ENCODE assay signal across 34 mouse cellular contexts in genomic region chr2:163537443-163537842, GRCm38 (mm10). TPM values are rescaled to one million over a fixed set of nuclear protein-coding genes. Genes with fewer than 3 reads are reported as not detected.
DNase-seq lines count a peak whose midpoint lies in the region; ATAC-seq and TF ChIP-seq lines count a peak whose summit lies in the region.
"Had no signal": no experiment of that assay in that cellular context is flagged by ENCODE, and none has a peak within 500 bp of the region (broad histone marks: within the 10 kb centered on the region; RNA-seq: fewer than 3 reads in every experiment).

No protein-coding gene starts in this region.

- no peaks in the 10 kb centered on the region for H3K4me1 ChIP-seq in kidney, embryonic 16.5 days (ENCODE audit: insufficient read depth, low read length)
- H3K4me1 ChIP-seq in liver, adult 2 months (ENCODE audit: control insufficient read depth, insufficient read depth, low read length) = peaks cover 29% of the 10 kb centered on the region
- H3K4me1 ChIP-seq in liver, embryonic 13.5 days (replicated peaks) = peaks cover 57% of the 10 kb centered on the region
- H3K4me1 ChIP-seq in midbrain, embryonic 15.5 days = peaks cover 5% of the 10 kb centered on the region; the same call in 1 of the 2 replicates

- no peak overlapping the region for H3K9ac ChIP-seq in kidney, embryonic 16.5 days (replicated peaks; ENCODE audit: low read length)
- peak overlapping the region; percentile 79 for H3K9ac ChIP-seq in liver, adult 2 months (ENCODE audit: low read depth, low read length)
- H3K9ac ChIP-seq in liver, embryonic 13.5 days = no peak overlapping the region
- H3K9ac ChIP-seq in midbrain, embryonic 15.5 days = no peak overlapping the region
- H3K9ac ChIP-seq: heart, embryonic 13.5 days; hindbrain, embryonic 14.5 days; lung, embryonic 15.5 days; neural tube, embryonic 13.5 days had no signal

- peak; percentile 57 for DNase-seq in kidney, adult 11 months
- peak; percentile 60 for DNase-seq in liver, adult 2 months (ENCODE audit: extremely low read depth, low read depth, low spot score)
- DNase-seq in liver = no peak
- DNase-seq in liver, embryonic 13.5 days = no peak
- DNase-seq in adrenal gland, adult 18-20 months (ENCODE audit: low spot score in 2 of 2) = no peak
- DNase-seq in cerebellum, postnatal 14 days = no peak
- DNase-seq: adrenal gland, postnatal 10 days; cerebellum, adult 11-12 months; cerebellum, adult 9-11 months; gastrocnemius, adult 2 months; gastrocnemius, postnatal 36 days; heart, adult 2 months; heart, postnatal 10 days; layer of hippocampus, postnatal 36 days; left cerebral cortex, postnatal 4 days had no signal

- H3K4me3 ChIP-seq in kidney, embryonic 16.5 days (ENCODE audit: low read length) = no peak overlapping the region
- H3K4me3 ChIP-seq in liver, adult 2 months (ENCODE audit: insufficient read depth, low read depth, low read length) = peak overlapping the region; percentile 33; the same call in 1 of the 2 replicates
- no peak overlapping the region for H3K4me3 ChIP-seq in liver, embryonic 13.5 days (replicated peaks)
- H3K4me3 ChIP-seq in midbrain, embryonic 15.5 days = no peak overlapping the region
- H3K4me3 ChIP-seq: erythroblast, embryonic 14.5 days; gastrocnemius, adult 2 months; heart, adult 2 months; heart, embryonic 13.5 days; lung, embryonic 15.5 days; midbrain, embryonic 10.5 days; myocyte; neural tube, embryonic 13.5 days had no signal

- H3K27me3 ChIP-seq in kidney, embryonic 16.5 days (ENCODE audit: insufficient read depth, low read length) = no peaks in the 10 kb centered on the region; the same call in 1 of the 2 replicates
- no peaks in the 10 kb centered on the region for H3K27me3 ChIP-seq in liver, adult 2 months (ENCODE audit: control insufficient read depth, insufficient read depth, low read length)
- 0 out of 2 replicates have a peak, but pooled peaks cover 3% of the 10 kb centered on the region for H3K27me3 ChIP-seq in liver, embryonic 13.5 days
- no peaks in the 10 kb centered on the region for H3K27me3 ChIP-seq in midbrain, embryonic 15.5 days (replicated peaks)
- H3K27me3 ChIP-seq: neural tube, embryonic 13.5 days had no signal

- H3K4me2 ChIP-seq in kidney, embryonic 16.5 days (replicated peaks; ENCODE audit: low read depth, low read length) = no peak overlapping the region
- H3K4me2 ChIP-seq in liver, embryonic 13.5 days = no peak overlapping the region
- no peak overlapping the region for H3K4me2 ChIP-seq in midbrain, embryonic 15.5 days
- H3K4me2 ChIP-seq: heart, embryonic 13.5 days; hindbrain, embryonic 14.5 days; lung, embryonic 15.5 days; neural tube, embryonic 13.5 days had no signal

- H3K79me2 ChIP-seq in liver, adult 2 months (ENCODE audit: control insufficient read depth, insufficient read depth, low read length) = peaks cover 8% of the 10 kb centered on the region; the same call in 1 of the 2 replicates

- TF ChIP-seq CTCF in liver, adult 2 months (IDR thresholded peaks at IDR 0.05; ENCODE audit: low read depth, low read length) = no peak

- ATAC-seq in kidney, embryonic 16.5 days (ENCODE audit: low FRiP score, low TSS enrichment) = no peak
- no peak for ATAC-seq in liver, embryonic 13.5 days (ENCODE audit: low read depth)
- ATAC-seq in midbrain, embryonic 15.5 days (replicated peaks) = no peak
- ATAC-seq: forebrain, embryonic 16.5 days; midbrain, embryonic 16.5 days had no signal

- no peak overlapping the region for H3K27ac ChIP-seq in kidney, embryonic 16.5 days (ENCODE audit: low read length)
- H3K27ac ChIP-seq in liver, adult 2 months (replicated peaks; ENCODE audit: insufficient read depth, low read depth, low read length) = peak overlapping the region; percentile 97
- H3K27ac ChIP-seq in liver, embryonic 13.5 days = peak overlapping the region; percentile 82
- no peak overlapping the region for H3K27ac ChIP-seq in midbrain, embryonic 15.5 days
- H3K27ac ChIP-seq: gastrocnemius, adult 2 months; heart, adult 2 months; heart, embryonic 13.5 days; hindbrain, embryonic 14.5 days; lung, embryonic 15.5 days; midbrain, embryonic 10.5 days; neural tube, embryonic 13.5 days had no signal

- H3K36me3 ChIP-seq in kidney, embryonic 16.5 days (ENCODE audit: insufficient read depth, low read length) = no peaks in the 10 kb centered on the region
- H3K36me3 ChIP-seq in liver, adult 2 months (ENCODE audit: control insufficient read depth, insufficient read depth, low read length) = peaks cover 12% of the 10 kb centered on the region
- H3K36me3 ChIP-seq in liver, embryonic 13.5 days = no peaks in the 10 kb centered on the region
- H3K36me3 ChIP-seq in midbrain, embryonic 15.5 days (replicated peaks) = no peaks in the 10 kb centered on the region
- H3K36me3 ChIP-seq: G1E; heart, embryonic 13.5 days; lung, embryonic 15.5 days; midbrain, embryonic 10.5 days; neural tube, embryonic 13.5 days had no signal

- no peaks in the 10 kb centered on the region for H3K9me3 ChIP-seq in kidney, embryonic 16.5 days (ENCODE audit: low read length)
- no peaks in the 10 kb centered on the region for H3K9me3 ChIP-seq in liver, embryonic 13.5 days (replicated peaks)
- H3K9me3 ChIP-seq in midbrain, embryonic 15.5 days = no peaks in the 10 kb centered on the region
- H3K9me3 ChIP-seq: G1E; heart, embryonic 13.5 days; lung, embryonic 15.5 days; midbrain, embryonic 10.5 days; neural tube, embryonic 13.5 days had no signal

- 69% methylated on average over 5 of the region's 5 CpGs for WGBS in kidney, embryonic 16.5 days
- 27% methylated on average over 5 of the region's 5 CpGs for WGBS in liver, adult 2 months
- 65% methylated on average over 5 of the region's 5 CpGs for WGBS in liver, embryonic 13.5 days (ENCODE audit: insufficient replicate concordance)
- 78% methylated on average over 5 of the region's 5 CpGs for WGBS in midbrain, embryonic 15.5 days

- no peak for TF ChIP-seq POLR2A in liver, adult 2 months (IDR thresholded peaks at IDR 0.05; ENCODE audit: extremely low read depth, insufficient read depth, low read length)

RNA-seq across cellular contexts. Expression of gene Hnf4a, which starts 30.8 kb away (rescaled TPM):
- 25.0 and 25.8 TPM in 2 replicates for polyA plus RNA-seq in kidney, embryonic 16.5 days (2015; fragmentation: Nextera tagmentation; extraction: Ambion mirVana)
- 164 and 213 TPM in 2 replicates for total RNA-seq in liver, adult 2 months (2014; rRNA removed)
- polyA plus RNA-seq in liver, adult 2 months (2012; rRNA removed) = 260 and 313 TPM in 2 replicates
- 12.3 and 15.3 TPM in 2 replicates for polyA plus RNA-seq in liver, embryonic 13.5 days (2015; fragmentation: Nextera tagmentation; extraction: Ambion mirVana)
- under 1 TPM in 1 of 2 experiments, not detected in 1; 0.73 TPM for total RNA-seq in adrenal gland, adult 18-20 months (2021)
- not detected in 2 replicates for polyA plus RNA-seq in midbrain, embryonic 15.5 days (2015; fragmentation: Nextera tagmentation; extraction: Ambion mirVana)
- total RNA-seq: gastrocnemius, adult 2 months; gastrocnemius, postnatal 36 days; heart, adult 2 months; heart, postnatal 10 days; layer of hippocampus, postnatal 36 days; left cerebral cortex, postnatal 4 days had no signal
- polyA plus RNA-seq: cortical plate, adult 2 months; embryonic facial prominence, embryonic 14.5 days; forebrain, embryonic 11.5 days; heart, adult 2 months; hindbrain, embryonic 14.5 days; midbrain, embryonic 16.5 days; myocyte; neural tube, embryonic 13.5 days had no signal

RNA-seq across cellular contexts. Expression of gene R3hdml, which starts 45.3 kb away (rescaled TPM):
- 43.8 and 46.4 TPM in 2 replicates for polyA plus RNA-seq in kidney, embryonic 16.5 days (2015; fragmentation: Nextera tagmentation; extraction: Ambion mirVana)
- not detected in 2 replicates for total RNA-seq in liver, adult 2 months (2014; rRNA removed)
- polyA plus RNA-seq in liver, adult 2 months (2012; rRNA removed) = not detected in 2 replicates
- not detected in 2 replicates for polyA plus RNA-seq in liver, embryonic 13.5 days (2015; fragmentation: Nextera tagmentation; extraction: Ambion mirVana)
- total RNA-seq in adrenal gland, adult 18-20 months (2021) = not detected
- not detected in 2 replicates for polyA plus RNA-seq in midbrain, embryonic 15.5 days (2015; fragmentation: Nextera tagmentation; extraction: Ambion mirVana)
- total RNA-seq: adrenal gland, postnatal 10 days; G1E; gastrocnemius, adult 2 months; gastrocnemius, postnatal 36 days; heart, adult 2 months; heart, postnatal 10 days; hematopoietic stem cell, adult 5-6 weeks; layer of hippocampus, postnatal 36 days; megakaryocyte progenitor cell, adult 5-6 weeks had no signal
- polyA plus RNA-seq: cortical plate, adult 2 months; erythroblast, embryonic 14.5 days; forebrain, embryonic 11.5 days; forebrain, embryonic 16.5 days; G1E; heart, adult 2 months; heart, embryonic 13.5 days; midbrain, embryonic 10.5 days; neural tube, embryonic 13.5 days; stomach, embryonic 14.5 days; testis, adult 2 months had no signal

Comparison
In these comparisons a context has a peak if more than half of its experiments do, and no peak if none do; other contexts are left out.
1. DNase-seq: peak in kidney, adult 11 months (single experiment) and liver, adult 2 months (single experiment); none in liver (single experiment), liver, embryonic 13.5 days (single experiment), adrenal gland, adult 18-20 months (0 of 2) and cerebellum, postnatal 14 days (0 of 2).
2. H3K27ac ChIP-seq: peak in liver, adult 2 months (single experiment) and liver, embryonic 13.5 days (single experiment); none in kidney, embryonic 16.5 days (single experiment) and midbrain, embryonic 15.5 days (single experiment).
3. RNA of gene Hnf4a, which starts 30.8 kb away (polyA plus RNA-seq): 260 to 313 TPM in liver, adult 2 months, 25.0 to 25.8 TPM in kidney, embryonic 16.5 days and 12.3 to 15.3 TPM in liver, embryonic 13.5 days; not detected in midbrain, embryonic 15.5 days; every median in the first group is over 10 times any median in the second.
4. RNA of gene R3hdml, which starts 45.3 kb away (polyA plus RNA-seq): 43.8 to 46.4 TPM in kidney, embryonic 16.5 days; not detected in liver, adult 2 months, not detected in liver, embryonic 13.5 days and not detected in midbrain, embryonic 15.5 days; every median in the first group is over 10 times any median in the second.